Mouse (Mus musculus) NIH3T3 (cell line): ENCODE measurements around the gene Cacna1g.
A peak's percentile ranks its signal among the peaks of the same experiment; 100 is the strongest.
"Not testable (repeated sequence)": the region's sequence is repeated elsewhere in the genome, so short reads cannot be mapped to it uniquely, and the experiment has no call there.

Experiments used
- DNase-seq: peaks from one replicate; pipeline ENCODE4 v3.0.0-alpha.2; 2012; ENCODE audit warnings: low read depth

Cacna1g gene

GRCm38 (mm10) chr11:94403757-94404156 is 70.2 kb downstream of the Cacna1g start:
- DNase-seq: no peak

DNA sequence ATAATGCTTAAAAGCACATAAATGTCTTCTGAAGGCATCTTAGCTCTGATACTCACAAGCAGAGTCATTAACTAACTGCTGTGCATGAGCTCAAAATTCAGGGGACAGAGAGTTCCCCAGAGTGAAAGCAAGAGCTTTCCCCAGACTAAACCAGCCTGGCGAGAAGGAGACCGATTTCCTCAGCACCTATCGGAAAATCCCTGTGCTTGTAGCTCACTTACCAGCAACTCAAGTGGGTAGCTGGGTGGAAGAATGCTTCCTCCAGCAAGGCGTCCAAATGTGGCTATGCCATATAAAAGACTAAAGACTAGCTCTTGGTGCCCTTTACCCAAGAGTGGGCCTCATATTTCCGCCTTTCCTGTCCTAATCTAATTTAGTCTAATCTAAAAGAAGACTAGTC is 71.3 kb downstream of the Cacna1g start:
- no peak for DNase-seq

GRCm38 (mm10) chr11:94402029-94402428 is 72.0 kb downstream of the Cacna1g start:
- not testable (repeated sequence) for DNase-seq

DNA sequence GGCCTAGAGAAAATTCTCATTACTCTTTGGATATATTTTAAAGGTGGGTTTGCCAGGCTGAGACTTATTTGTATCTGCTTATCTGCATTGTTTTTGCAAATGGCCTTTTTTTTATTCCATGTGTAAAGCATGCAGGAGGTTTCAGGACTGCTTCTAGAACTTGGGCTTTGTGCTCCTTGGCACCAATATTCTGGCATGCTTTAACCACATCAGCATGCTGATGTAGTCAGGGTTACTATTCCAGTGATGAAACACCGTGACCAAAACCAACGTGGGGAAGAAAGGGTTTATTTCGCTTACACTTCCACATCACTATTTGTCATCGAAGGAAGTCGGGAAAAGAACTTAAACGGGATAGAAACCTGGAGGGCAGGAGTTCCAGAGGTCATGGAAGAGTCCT is 73.0 kb downstream of the Cacna1g start:
- peak; percentile 45 for DNase-seq

DNA sequence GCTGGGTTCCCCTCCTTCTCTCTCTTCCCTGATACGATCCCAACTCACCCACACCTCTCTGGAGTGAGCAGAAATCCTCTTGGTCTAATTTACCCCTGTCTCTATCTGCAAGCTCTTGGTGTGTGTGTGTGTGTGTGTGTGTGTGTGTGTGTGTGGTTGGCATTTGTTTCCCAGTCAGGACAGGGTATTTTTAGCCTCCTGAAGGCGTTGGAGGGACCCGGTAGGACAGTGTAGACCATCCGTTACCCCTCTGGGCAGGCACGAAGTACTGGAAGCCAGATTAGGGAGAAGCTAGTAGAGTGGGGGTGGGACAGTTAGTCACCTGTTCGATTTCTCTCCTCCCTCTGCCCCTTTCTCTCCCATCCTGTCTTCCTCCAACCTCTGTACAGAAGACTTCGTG is 79.9 kb downstream of the Cacna1g start:
- DNase-seq: no peak

- not testable (repeated sequence) for DNase-seq
These were observed 80.5 kb downstream of the Cacna1g start for GRCm38 (mm10) chr11:94393490-94393889.

DNA sequence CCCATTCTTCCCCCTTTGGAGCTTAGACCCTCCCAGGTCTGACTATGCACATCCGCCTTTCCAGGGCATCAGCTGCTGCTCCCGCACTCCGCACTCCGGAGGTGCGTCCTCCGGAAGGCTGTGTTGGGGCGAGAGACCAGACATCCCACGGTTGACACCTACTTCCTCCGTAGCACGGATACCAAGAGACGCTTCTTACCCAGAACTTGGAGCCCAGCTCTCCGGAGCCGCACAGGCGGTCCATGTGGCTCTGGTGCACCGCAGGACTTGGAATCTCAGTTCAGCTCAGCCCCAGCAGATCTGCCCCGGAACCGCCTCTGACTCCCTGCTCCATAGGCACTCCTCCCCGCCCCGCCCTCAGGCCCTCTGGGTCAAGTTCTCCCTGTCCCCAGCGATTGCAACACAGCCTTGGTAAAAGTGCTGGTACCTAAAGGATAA is 81.3 kb downstream of the Cacna1g start, which contains the start of gene Abcc3:
TSS of gene Abcc3 (minus strand) at position 326 of the 438 bp plus-strand sequence.
- DNase-seq: no peak

DNA sequence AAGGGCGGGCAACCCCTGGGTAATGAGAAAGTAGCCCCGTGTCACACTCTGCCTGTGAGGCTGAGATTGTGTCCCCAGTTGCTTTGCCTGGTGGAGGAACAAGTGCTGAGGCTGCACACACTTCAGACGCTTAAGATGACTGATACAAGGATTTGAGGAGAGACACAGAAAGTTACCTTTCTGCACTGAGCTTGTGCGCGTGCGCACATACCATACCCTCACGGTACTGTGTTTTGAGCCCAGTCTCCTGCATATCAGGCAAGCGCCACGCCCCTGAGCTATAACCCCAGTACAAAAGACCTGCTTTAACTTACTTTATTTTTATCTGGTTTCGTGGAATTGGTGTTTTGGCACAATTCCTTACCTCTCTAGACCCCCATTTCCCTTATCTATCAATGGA is 82.3 kb downstream of the Cacna1g start:
- DNase-seq: no peak

- no peak for DNase-seq
These were observed 83.2 kb downstream of the Cacna1g start for GRCm38 (mm10) chr11:94390825-94391224.

DNA sequence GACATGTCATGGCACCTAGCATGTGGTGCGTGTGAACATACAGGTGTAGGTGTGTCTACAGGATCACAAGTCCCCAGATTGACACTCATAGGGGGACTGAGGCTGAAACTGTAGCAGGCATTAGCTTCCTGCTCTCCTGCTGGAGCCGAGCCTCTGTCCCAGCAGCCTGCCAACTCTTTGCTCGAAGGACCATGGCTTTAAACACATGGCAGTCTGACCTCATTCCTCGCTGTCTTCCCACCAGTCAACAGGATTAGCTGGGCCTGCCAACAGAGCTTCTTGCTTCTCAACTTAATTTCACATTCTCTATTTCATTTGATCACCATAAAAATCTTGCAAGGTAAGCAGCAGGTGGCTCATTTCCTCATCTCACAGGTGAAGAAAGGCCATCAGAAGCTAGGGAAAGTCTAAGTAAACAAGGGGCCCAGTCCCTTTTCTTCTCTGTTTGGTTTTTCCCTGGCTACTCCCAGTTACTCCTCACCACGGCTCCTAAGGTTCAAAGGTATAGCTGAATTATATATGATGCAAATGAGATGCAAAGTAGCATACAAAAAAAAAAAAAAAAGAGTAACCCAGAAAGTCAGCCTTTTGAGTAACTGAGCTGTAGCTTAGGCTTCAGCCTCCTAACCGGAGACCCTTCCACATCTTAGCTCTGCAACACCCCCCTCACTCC is 84.1 kb downstream of the Cacna1g start:
- no peak for DNase-seq

DNA sequence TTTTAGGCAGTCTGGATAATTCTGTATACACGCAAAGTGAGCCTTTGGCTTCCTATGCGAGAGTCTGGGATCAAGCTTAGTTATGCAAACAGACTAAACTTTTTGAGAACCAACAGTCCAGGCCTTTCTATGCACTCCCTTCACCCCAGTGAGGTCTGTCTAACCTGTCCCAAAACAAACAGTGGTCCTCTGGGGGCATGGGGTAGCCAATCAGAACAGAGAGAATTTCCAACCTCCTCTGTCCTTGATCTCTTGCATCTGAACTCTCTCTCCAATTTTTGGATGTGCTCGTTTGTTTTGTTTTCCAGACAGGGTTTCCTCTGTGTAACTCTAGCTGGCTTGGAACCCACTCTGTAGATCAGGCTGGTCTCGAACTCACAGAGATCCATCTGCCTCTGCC is 85.0 kb downstream of the Cacna1g start:
- no peak for DNase-seq

GRCm38 (mm10) chr11:94387756-94388155 is 86.2 kb downstream of the Cacna1g start:
- DNase-seq: no peak

- DNase-seq: no peak
These were observed 87.8 kb downstream of the Cacna1g start for GRCm38 (mm10) chr11:94385977-94386771.

- no peak for DNase-seq
These were observed 94.3 kb downstream of the Cacna1g start for GRCm38 (mm10) chr11:94379736-94380135.

DNA sequence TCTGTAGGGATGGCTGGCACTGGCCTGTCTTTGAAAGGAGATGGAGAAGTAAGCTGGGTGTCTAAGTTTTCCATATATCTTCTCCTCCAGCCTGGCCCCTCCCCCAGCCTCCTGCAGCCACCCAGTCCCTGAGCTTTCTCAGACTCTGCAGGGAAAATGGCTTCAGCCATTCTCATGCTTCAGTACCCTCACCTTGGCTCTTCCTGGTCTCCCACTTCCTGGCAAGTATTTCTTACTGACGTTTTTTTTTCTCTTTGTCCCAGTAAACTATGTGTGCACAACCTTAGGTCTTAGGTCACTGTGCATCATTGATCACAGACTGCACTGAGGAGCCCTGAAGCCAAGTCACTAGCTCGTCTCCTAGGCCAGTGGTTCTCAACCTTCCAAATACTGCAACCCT is 94.9 kb downstream of the Cacna1g start:
- DNase-seq: no peak

GRCm38 (mm10) chr11:94374276-94374948 is 99.6 kb downstream of the Cacna1g start:
- no peak for DNase-seq

DNA sequence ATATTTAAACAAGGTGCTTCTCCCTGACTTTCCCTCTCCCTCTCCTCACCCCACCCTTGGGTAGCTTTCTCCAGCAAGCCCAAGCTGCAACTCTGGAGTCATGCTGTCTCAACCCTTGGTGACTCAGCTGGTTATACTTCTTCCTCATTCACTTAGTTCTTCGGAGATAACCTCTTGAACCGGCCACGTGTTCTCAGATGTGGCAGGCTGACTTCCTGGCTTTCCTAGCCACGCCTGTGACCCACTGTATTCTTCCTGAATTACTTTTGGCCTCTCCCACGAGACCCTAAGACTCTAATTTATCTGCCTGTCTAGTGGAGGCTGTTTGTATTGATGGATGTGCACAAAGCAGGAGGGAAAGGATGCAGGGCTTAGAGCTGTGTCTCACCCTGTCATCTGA is 103.2 kb downstream of the Cacna1g start:
- peak; percentile 43 for DNase-seq

DNA sequence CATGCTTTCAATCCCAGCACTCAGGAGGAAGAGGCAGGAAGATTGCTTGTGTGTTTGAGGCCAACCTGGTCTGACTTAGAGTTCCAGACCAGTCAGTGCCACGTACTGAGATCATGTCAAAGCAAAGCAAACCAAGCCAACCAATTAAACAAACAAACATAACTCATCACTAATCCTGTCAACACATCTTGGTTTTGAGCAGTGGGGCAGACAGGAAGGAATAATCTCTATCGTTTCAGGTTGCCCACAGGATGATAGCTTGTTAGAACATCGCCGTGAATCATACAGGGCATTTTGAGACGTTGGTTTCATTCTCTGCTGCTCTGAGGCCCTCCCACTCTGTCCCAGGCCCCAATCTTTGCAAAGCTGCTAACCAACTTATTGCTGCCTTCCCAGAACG is 104.0 kb downstream of the Cacna1g start:
- DNase-seq: peak; percentile 25

DNA sequence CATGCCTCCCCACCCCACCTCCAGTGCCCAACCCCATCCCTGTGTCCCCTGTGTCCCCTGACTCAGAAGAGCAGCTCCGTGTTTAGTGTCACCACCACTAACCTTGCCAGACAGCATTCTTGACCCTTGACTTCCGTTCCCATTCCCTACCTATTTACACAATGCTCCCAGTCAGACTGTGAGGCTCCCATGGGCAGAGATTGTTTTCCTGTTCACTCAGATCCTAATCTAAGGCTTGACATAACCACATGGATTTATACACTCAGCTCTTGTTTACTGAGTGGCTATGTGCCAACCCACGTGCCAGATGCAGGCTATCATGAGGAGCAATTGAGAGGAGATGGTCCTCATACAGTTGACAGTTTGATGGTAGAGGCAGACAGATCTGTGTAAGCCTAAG is 108.7 kb downstream of the Cacna1g start:
- peak; percentile 43 for DNase-seq

GRCm38 (mm10) chr11:94363690-94364089 is 110.3 kb downstream of the Cacna1g start:
- DNase-seq: no peak

DNA sequence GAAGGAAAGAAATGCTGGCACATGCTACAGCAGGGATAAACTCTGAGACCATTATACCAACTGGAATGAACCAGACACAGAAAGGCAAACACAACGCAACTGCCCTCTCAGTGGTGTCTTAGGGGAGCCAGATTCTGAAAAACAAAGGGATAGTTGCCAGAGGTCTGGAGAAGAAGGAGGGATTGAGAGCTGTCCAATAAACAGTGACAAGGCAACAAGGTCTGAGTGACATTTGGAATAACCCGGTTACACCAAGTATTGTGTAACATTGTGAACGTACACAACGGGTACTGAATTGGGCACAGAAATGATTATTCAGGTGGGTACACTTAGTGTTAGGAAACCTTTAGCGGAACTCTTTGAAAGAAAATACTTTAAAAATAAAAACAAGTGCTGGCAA is 111.9 kb downstream of the Cacna1g start:
- no peak for DNase-seq

DNA sequence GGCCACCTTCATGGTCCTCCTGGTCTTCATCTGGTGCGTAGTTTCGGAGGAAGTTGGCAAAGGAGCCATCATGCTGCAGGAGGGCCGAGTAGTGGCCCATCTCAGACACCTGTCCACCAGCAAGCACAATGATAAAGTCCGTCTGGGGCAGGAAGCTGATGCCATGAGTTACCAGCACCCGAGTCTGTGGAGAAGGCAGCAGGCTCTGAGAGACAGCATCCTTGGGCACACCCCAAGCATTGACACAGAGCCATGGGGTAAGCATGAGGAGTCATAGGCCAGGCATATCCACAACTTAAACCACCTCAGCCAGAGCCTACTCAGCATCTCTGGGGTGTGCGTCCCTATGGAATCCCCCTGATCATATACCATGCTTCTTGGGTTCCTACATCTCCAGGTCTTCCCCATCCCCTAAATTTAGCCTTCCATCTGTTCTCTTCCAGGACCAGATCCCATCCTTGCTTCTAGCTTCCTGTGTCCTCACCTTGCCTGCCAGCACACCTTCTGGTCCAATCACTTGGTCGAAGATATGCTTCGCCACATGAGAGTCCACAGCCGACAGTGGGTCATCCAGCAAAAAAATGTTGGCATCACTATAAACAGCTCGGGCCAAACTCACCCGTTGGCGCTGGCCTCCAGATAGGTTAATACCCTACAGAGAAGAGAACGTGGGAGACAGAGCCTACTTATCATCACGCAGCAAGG is 112.7 kb downstream of the Cacna1g start:
- DNase-seq: no peak
